Mouse (Mus musculus) left cerebral cortex, adult 6 months (tissue): ENCODE measurements around the gene Pln. TPM values are rescaled to one million over a fixed set of nuclear protein-coding genes. Genes with fewer than 3 reads are reported as not detected.

ENCODE experiments used
- long read RNA-seq, 2 experiments: library from polyadenylated mRNA; unstranded; transcript quantifications; one replicate each; pipeline ENCODE4 v2.0.0; 2019 to 2020
- polyA plus RNA-seq: library from polyadenylated mRNA; unstranded; fragments of <200 nt; fragmentation: Nextera tagmentation; gene quantifications from 2 replicates; pipeline ENCODE4 v1.2.3, GENCODE M21; 2021

Pln gene
- polyA plus RNA-seq = 0.14 and 0.27 TPM in 2 replicates
- long read RNA-seq, experiment 1, partial matches to known transcripts = 0 of 2 reads
- long read RNA-seq, experiment 1, other reads (novel, unspliced or antisense) = 0 of 2 reads
- long read RNA-seq, experiment 2, partial matches to known transcripts = 0 of 1 reads
- long read RNA-seq, experiment 2, other reads (novel, unspliced or antisense) = 1 of 1 reads

DNA sequence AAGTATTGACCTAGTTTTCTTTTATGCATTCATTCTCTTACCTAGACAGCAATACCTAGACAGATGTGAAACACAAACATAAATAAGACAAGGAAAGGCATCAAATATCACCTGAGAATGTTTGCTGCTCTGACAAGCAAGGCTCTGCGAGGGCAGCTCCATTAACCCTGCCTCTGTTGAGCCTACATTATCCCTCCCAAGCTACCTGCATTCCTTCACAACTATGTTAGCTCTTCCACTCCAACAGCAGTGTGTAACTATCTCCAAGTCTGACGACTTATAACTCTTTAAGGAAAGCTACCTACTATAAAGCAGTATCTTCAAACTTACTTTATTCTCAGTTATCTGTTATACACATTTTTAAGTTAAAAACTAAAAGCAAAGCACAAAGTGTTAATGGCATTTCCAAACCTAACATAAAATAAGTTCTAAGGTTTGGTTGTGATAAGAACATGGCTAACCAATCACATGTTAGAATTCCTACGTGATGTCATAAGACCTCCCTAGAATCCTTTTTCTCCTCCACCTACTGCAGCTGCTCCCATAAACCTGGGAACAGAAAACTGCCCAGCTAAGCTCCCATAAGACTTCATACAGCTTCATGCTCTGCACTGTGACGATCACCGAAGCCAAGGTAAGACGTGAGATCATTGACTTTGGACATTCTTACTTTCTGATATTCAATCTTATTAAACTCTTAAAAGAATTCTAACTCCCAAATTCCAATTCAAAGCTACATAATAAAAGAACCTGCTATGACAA is at the start of gene Pln:
Gene Pln (plus strand): TSS at position 506 of the 762 bp plus-strand sequence.

DNA sequence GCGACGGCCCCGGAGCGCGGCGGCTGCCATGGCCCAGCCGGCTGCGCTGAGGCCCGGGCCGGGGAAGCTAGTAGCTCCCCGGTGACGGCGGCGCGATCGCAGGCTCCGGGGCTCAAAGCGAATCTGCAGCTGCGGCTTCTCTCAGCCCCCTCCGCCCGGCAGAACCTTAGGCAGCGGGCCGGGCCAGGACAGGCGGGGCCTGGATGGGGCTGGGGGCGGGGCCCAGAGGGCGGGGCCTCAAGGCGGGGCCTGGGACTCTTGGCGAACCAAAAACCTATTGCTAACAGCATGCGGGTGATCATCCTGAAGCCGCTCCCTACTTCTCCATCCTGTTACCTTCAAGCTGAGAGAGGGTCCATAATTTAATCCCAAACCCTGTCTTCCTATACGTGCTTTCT is 42.2 kb downstream of the Pln start, which contains the start of gene Cep85l:
Gene Cep85l (minus strand): TSS at position 239 of the 398 bp plus-strand sequence.

Other genes with a start within 250 kb of the Pln start
- 9.4 and 10.5 TPM in 2 replicates for gene Cep85l, start 42.3 kb downstream of the Pln start, polyA plus RNA-seq